Mouse (Mus musculus) forebrain, postnatal 0 days (tissue): ENCODE results near the gene Skap1. TPM values are rescaled to one million over a fixed set of nuclear protein-coding genes. Genes with fewer than 3 reads are reported as not detected.

ENCODE experiments used
- ATAC-seq: fragments of 200-750 bp; cut with Nextera tagmentation; 2 replicates; pipeline ENCODE4 v1.8.0; 2017; ENCODE audit warnings: mild to moderate bottlenecking, moderate library complexity
- DNase-seq: peaks from one replicate; pipeline ENCODE4 v3.0.0-alpha.2; 2015
- H3K27ac ChIP-seq: fragments of 300-500 bp; sonication (generic); 2 replicates; pipeline ENCODE4 v1.5.1; 2014; ENCODE audit warnings: low read depth, mild to moderate bottlenecking, antibody characterized with exemption, low read length, moderate library complexity, mixed read lengths
- H3K27me3 ChIP-seq: fragments of 300-500 bp; sonication (generic); 2 replicates; pipeline ENCODE4 v1.6.1; 2014; ENCODE audit warnings: mild to moderate bottlenecking, low read length, mixed read lengths; ENCODE audit not compliant: insufficient read depth
- H3K36me3 ChIP-seq: fragments of 300-500 bp; sonication (generic); 2 replicates; pipeline ENCODE4 v1.6.1; 2014; ENCODE audit warnings: mild to moderate bottlenecking, moderate library complexity; ENCODE audit not compliant: insufficient read depth
- H3K4me1 ChIP-seq: fragments of 300-500 bp; sonication (generic); 2 replicates; pipeline ENCODE4 v1.6.1; 2014; ENCODE audit warnings: antibody characterized with exemption; ENCODE audit not compliant: insufficient read depth
- H3K4me2 ChIP-seq: fragments of 300-500 bp; sonication (generic); 2 replicates; pipeline ENCODE4 v1.6.1; 2014; ENCODE audit warnings: low read depth, mild to moderate bottlenecking, moderate library complexity
- H3K4me3 ChIP-seq: fragments of 300-500 bp; sonication (generic); 2 replicates; pipeline ENCODE4 v1.5.1; 2014; ENCODE audit warnings: low read depth, low read length, mixed read lengths
- H3K9ac ChIP-seq: fragments of 300-500 bp; sonication (generic); 2 replicates; pipeline ENCODE4 v1.6.1; 2014; ENCODE audit warnings: mild to moderate bottlenecking
- H3K9me3 ChIP-seq: fragments of 300-500 bp; sonication (generic); 2 replicates; pipeline ENCODE4 v1.6.1; 2016; ENCODE audit warnings: low read length
- CTCF ChIP-seq: sonication (generic); IDR thresholded peaks from 2 replicates; pipeline ENCODE4 v1.5.1; 2016; ENCODE audit warnings: antibody characterized with exemption, control low read depth, low read depth
- WGBS: fragments of 180-500 bp; shearing (Covaris S2); extraction: QIAGEN DNeasy Blood & Tissue Kit; methylation state at CpG from one replicate; pipeline ENCODE4 v1.1.7; 2014; 5-methylcytosine and 5-hydroxymethylcytosine counted together
- polyA plus RNA-seq: library from polyadenylated mRNA; unstranded; fragments of >200 nt; fragmentation: Nextera tagmentation; extraction: Ambion mirVana; gene quantifications from 2 replicates; pipeline ENCODE4 v1.2.1, GENCODE M21; 2015
- total RNA-seq: library from RNA; depleted of rRNA; stranded (reverse); fragments of >200 nt; gene quantifications from 2 replicates; pipeline ENCODE4 v1.2.3, GENCODE M21; 2014

Gene Skap1
- total and polyA plus RNA-seq, 2 experiments from 2014 or later = 1.6 to 3.7 TPM

- 41% methylated on average over 10 of the region's 10 CpGs for WGBS
- Histone ChIP-seq H3K9me3 (no peaks in the 10 kb centered on the region), H3K27me3 (peaks cover 5% of the 10 kb centered on the region; the same call in 1 of the 2 replicates), H3K4me3 (no peak overlapping the region), H3K36me3 (no peaks in the 10 kb centered on the region), H3K27ac (no peak overlapping the region), H3K4me2 (no peak overlapping the region), H3K9ac (no peak overlapping the region), H3K4me1 (no peaks in the 10 kb centered on the region)
- TF ChIP-seq CTCF = peak; percentile 68
- peak; percentile 25 for DNase-seq
- no peak; the same call in 1 of the 2 replicates for ATAC-seq
Observed at GRCm38 (mm10) chr11:96581604-96582384, 117.4 kb downstream of the Skap1 start.

- no peaks in the 10 kb centered on the region for H3K4me1 ChIP-seq
- DNase-seq = no peak
- H3K27ac ChIP-seq = no peak overlapping the region
- no peaks in the 10 kb centered on the region for H3K9me3 ChIP-seq
- WGBS = 18% methylated on average over 10 of the region's 10 CpGs
- no peak for ATAC-seq
- TF ChIP-seq CTCF = no peak
- peaks cover 5% of the 10 kb centered on the region; the same call in 1 of the 2 replicates for H3K27me3 ChIP-seq
- H3K4me2 ChIP-seq = no peak overlapping the region
- H3K36me3 ChIP-seq = no peaks in the 10 kb centered on the region
- no peak overlapping the region for H3K4me3 ChIP-seq
- H3K9ac ChIP-seq = no peak overlapping the region
Observed at GRCm38 (mm10) chr11:96582595-96582994, 118.2 kb downstream of the Skap1 start.

GRCm38 (mm10) chr11:96589828-96590227 lies 125.4 kb downstream of the Skap1 start:
- Histone ChIP-seq H3K9me3 (no peaks in the 10 kb centered on the region), H3K27ac (no peak overlapping the region), H3K36me3 (no peaks in the 10 kb centered on the region), H3K4me2 (no peak overlapping the region), H3K27me3 (no peaks in the 10 kb centered on the region), H3K4me1 (no peaks in the 10 kb centered on the region), H3K9ac (no peak overlapping the region), H3K4me3 (no peak overlapping the region)
- no peak for ATAC-seq
- 74% methylated on average over 3 of the region's 3 CpGs for WGBS
- no peak for TF ChIP-seq CTCF
- DNase-seq = no peak

- H3K4me3 ChIP-seq = peak overlapping the region; percentile 16
- H3K27me3 ChIP-seq = no peaks in the 10 kb centered on the region
- peak overlapping the region; percentile 39 for H3K9ac ChIP-seq
- H3K4me2 ChIP-seq = peak overlapping the region; percentile 44
- DNase-seq = peak; percentile 44
- peak overlapping the region; percentile 66 for H3K27ac ChIP-seq
- peak; percentile 29; the same call in 1 of the 2 replicates for TF ChIP-seq CTCF
- ATAC-seq = peak; percentile 81; the same call in 1 of the 2 replicates
- no peaks in the 10 kb centered on the region for H3K36me3 ChIP-seq
- WGBS = 18% methylated on average over 12 of the region's 12 CpGs
- H3K9me3 ChIP-seq = no peaks in the 10 kb centered on the region
- H3K4me1 ChIP-seq = no peaks in the 10 kb centered on the region
Observed at GRCm38 (mm10) chr11:96595890-96596289, 131.5 kb downstream of the Skap1 start.

- H3K27ac ChIP-seq = peak overlapping the region; percentile 66; the same call in 1 of the 2 replicates
- no peaks in the 10 kb centered on the region for H3K4me1 ChIP-seq
- peak; percentile 38 for DNase-seq
- H3K4me2 ChIP-seq = peak overlapping the region; percentile 44
- peak; percentile 74; the same call in 1 of the 2 replicates for ATAC-seq
- 12% methylated on average over 6 of the region's 6 CpGs for WGBS
- no peaks in the 10 kb centered on the region for H3K27me3 ChIP-seq
- H3K36me3 ChIP-seq = no peaks in the 10 kb centered on the region
- peak overlapping the region; percentile 39; the same call in 1 of the 2 replicates for H3K9ac ChIP-seq
- H3K4me3 ChIP-seq = peak overlapping the region; percentile 16
- no peaks in the 10 kb centered on the region for H3K9me3 ChIP-seq
- no peak for TF ChIP-seq CTCF
Observed at GRCm38 (mm10) chr11:96596301-96596700, 131.9 kb downstream of the Skap1 start.

GRCm38 (mm10) chr11:96602806-96603205 lies 138.4 kb downstream of the Skap1 start:
- DNase-seq = no peak
- no peaks in the 10 kb centered on the region for H3K36me3 ChIP-seq
- no peak overlapping the region for H3K4me3 ChIP-seq
- ATAC-seq = no peak
- H3K27me3 ChIP-seq = no peaks in the 10 kb centered on the region
- H3K27ac ChIP-seq = no peak overlapping the region
- WGBS = 76% methylated on average over 3 of the region's 3 CpGs
- H3K9me3 ChIP-seq = no peaks in the 10 kb centered on the region
- no peak overlapping the region for H3K9ac ChIP-seq
- no peaks in the 10 kb centered on the region for H3K4me1 ChIP-seq
- H3K4me2 ChIP-seq = no peak overlapping the region
- TF ChIP-seq CTCF = no peak

GRCm38 (mm10) chr11:96604306-96604705 lies 139.9 kb downstream of the Skap1 start:
- no peak for TF ChIP-seq CTCF
- no peaks in the 10 kb centered on the region for H3K4me1 ChIP-seq
- H3K27me3 ChIP-seq = no peaks in the 10 kb centered on the region
- H3K9ac ChIP-seq = no peak overlapping the region
- H3K9me3 ChIP-seq = no peaks in the 10 kb centered on the region
- ATAC-seq (no peak), DNase-seq (no peak)
- no peak overlapping the region for H3K4me2 ChIP-seq
- 61% methylated on average over 6 of the region's 6 CpGs for WGBS
- no peak overlapping the region for H3K4me3 ChIP-seq
- no peak overlapping the region for H3K27ac ChIP-seq
- H3K36me3 ChIP-seq = no peaks in the 10 kb centered on the region
